Mouse (Mus musculus): ENCODE results near the gene Mia. TPM values are rescaled to one million over a fixed set of nuclear protein-coding genes. Genes with fewer than 3 reads are reported as not detected.

Gene Mia
- total and polyA plus RNA-seq, 3 experiments: 0.44 to 2.0 (median 1.1) TPM

DNA sequence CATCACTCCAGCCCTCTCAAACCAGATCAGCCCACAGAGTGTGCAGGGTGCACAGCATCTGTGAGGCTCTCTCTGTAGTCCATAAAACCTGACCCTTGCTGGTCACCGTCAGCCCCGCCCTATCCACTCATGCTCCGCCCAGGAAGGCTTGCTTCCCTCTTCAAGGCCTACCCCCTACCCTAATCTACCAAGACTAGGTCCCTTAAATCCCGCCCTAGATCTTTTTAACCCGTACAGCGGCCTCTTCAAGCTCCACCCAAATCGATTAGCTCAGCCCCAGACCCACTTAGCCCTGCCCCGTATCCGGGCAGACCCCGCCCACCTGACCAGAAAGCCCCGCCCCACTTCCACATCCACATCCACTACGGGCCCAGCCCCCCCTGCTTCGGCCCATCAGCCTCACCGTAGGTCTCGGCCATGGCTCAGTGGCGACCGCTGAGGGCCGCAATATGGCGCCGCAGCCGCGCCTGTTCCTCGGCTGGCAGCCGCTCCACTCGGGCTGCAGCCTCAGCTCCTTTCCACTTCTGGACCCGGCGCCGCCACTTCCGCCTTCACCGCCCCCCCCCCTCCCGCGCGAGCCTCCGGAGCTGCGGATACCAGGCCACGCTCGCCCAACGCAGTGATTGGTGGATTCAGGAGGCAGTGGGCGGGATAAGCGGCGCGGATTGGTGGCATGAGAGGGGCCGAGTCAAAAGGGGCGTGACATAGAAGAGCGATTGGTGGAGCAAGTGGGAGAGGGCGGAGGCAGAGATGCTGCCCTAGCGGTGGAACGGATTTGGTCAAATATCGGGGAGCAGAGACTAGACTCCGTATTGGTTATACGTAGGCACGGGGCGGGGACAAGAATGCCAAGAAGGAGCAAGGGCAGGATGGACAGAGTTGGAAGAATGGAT lies 2.4 kb downstream of the Mia start, which contains the start of gene Rab4b (continued):
- TF ChIP-seq ELF1 (IDR thresholded peaks at IDR 0.05; ENCODE audit: low read depth, low read length) (peak; percentile 96), MYC (IDR thresholded peaks at IDR 0.05; ENCODE audit: low read depth, low read length) (no peak), ZNF384 (IDR thresholded peaks at IDR 0.05; ENCODE audit: low read depth, low read length) (no peak), ZC3H11A (IDR thresholded peaks at IDR 0.05; ENCODE audit: low read depth, low read length) (no peak), MAX (IDR thresholded peaks at IDR 0.05; ENCODE audit: low read length) (0 out of 2 replicates have a peak, but pooled peaks have one; percentile 5), HCFC1 (IDR thresholded peaks at IDR 0.05; ENCODE audit: low read depth, low read length) (no peak; the same call in 1 of the 2 replicates), UBTF (IDR thresholded peaks at IDR 0.05; ENCODE audit: low read depth, low read length) (no peak), MAZ (IDR thresholded peaks at IDR 0.05; ENCODE audit: low read depth, low read length) (peak; percentile 76), NELFE (IDR thresholded peaks at IDR 0.05; ENCODE audit: low read depth, low read length) (no peak; the same call in 1 of the 2 replicates), MXI1 (IDR thresholded peaks at IDR 0.05; ENCODE audit: low read depth, low read length) (peak; percentile 38; the same call in 1 of the 2 replicates), MAFK (IDR thresholded peaks at IDR 0.05; ENCODE audit: insufficient replicate concordance, low read length) (no peak), NRF1 (IDR thresholded peaks at IDR 0.05; ENCODE audit: low read depth, low read length) (no peak; the same call in 1 of the 2 replicates)

DNA sequence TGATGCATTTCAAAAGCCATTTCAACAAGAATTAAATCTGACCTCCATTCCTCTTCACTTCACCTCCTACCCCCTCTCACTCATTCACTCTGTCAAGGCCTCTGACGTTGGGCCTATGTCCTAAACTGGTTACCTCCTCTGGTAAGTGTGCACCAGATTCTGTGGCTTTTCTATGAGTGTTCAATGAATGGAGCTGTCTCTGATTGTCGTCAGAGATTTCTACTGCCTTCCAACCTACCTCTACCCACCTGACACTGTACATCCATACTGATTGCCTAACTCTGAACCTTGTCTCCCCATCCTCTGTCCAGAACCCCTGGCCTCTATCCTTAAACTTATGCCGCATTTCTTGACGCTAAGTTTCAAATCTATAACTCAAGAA lies 3.0 kb downstream of the Mia start:
- dilution Hi-C loops (cut with MboI; ENCODE audit: extremely low pct_ligation_motif_present, extremely low pct_unique_long_range_greater_than_20kb, low sequenced_read_pairs) (no loop called here), in situ Hi-C loops (cut with MboI; ENCODE audit: low pct_ligation_motif_present, low pct_unique_long_range_greater_than_20kb, low sequenced_read_pairs) (no loop called here)
- Histone ChIP-seq H3K27me3 (replicated peaks) (no peaks in the 10 kb centered on the region), H3K27ac (ENCODE audit: insufficient read depth, low read depth) (peak overlapping the region; percentile 78), H3K9me3 (replicated peaks; ENCODE audit: low read length) (no peaks in the 10 kb centered on the region), H3K36me3 (replicated peaks in 1 of 2; ENCODE audit: control insufficient read depth in 1 of 2, insufficient read depth in 1 of 2, low read length in 1 of 2) (peaks cover 29 to 47% of the 10 kb centered on the region in 2 experiments), H3K9ac (ENCODE audit: insufficient read depth, low read depth) (peak overlapping the region; percentile 94), H3K4me2 (ENCODE audit: insufficient read depth, low read depth, poor library complexity, severe bottlenecking) (peak overlapping the region; percentile 97), H3K79me2 (replicated peaks; ENCODE audit: control insufficient read depth, extremely low read depth, insufficient read depth, poor library complexity, severe bottlenecking) (peaks cover 7% of the 10 kb centered on the region), H3K4me1 (ENCODE audit: control insufficient read depth in 1 of 2, insufficient read depth in 2 of 2) (peaks cover 3 to 56% of the 10 kb centered on the region in 2 experiments; a peak in 3 of 4 replicates), H3K4me3 (replicated peaks in 1 of 3; ENCODE audit: low read depth in 2 of 3, low read length in 2 of 3, poor library complexity in 1 of 3) (peak overlapping the region; percentile 67 to 68 (median 67))
- DNase-seq (ENCODE audit: extremely low read depth): no peak
- TF ChIP-seq BHLHE40 (IDR thresholded peaks at IDR 0.05; ENCODE audit: low read depth, low read length) (no peak), IRF4 (IDR thresholded peaks at IDR 0.05; ENCODE audit: low read depth, low read length) (no peak)

DNA sequence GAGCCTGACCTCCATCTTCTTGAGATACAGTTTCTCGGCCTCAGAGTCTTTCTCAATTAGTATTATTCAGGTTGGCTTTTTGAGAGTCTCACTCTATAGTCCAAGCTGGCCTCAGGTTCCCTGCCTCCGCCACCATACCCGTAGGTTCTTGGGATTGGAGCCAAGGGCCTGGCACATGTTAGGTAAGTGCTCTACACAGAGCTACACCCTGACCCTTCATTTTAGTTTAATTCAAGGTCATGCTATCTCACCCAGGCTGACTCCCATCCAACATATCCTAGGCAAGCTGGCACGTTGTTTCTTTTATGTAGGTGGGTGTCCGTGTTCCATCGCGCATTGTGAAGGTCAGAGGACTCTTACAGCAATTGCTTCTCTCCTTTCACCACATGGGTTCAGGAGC lies 6.1 kb downstream of the Mia start:
- peaks cover 51 to 61% of the 10 kb centered on the region in 2 experiments for H3K36me3 ChIP-seq (replicated peaks in 1 of 2; ENCODE audit: control insufficient read depth in 1 of 2, insufficient read depth in 1 of 2, low read length in 1 of 2)
- no peaks in the 10 kb centered on the region for H3K27me3 ChIP-seq (replicated peaks)
- TF ChIP-seq BHLHE40 (IDR thresholded peaks at IDR 0.05; ENCODE audit: low read depth, low read length): no peak
- no peak for TF ChIP-seq NELFE (IDR thresholded peaks at IDR 0.05; ENCODE audit: low read depth, low read length)
- no peak for TF ChIP-seq MXI1 (IDR thresholded peaks at IDR 0.05; ENCODE audit: low read depth, low read length)
- TF ChIP-seq KAT2A (IDR thresholded peaks at IDR 0.05; ENCODE audit: insufficient replicate concordance, low read length): no peak
- TF ChIP-seq ZC3H11A (IDR thresholded peaks at IDR 0.05; ENCODE audit: low read depth, low read length): no peak
- no peak for TF ChIP-seq TBP (conservative IDR thresholded peaks at IDR 0.05; ENCODE audit: low read depth, low read length)
- no peak for TF ChIP-seq ZNF384 (IDR thresholded peaks at IDR 0.05; ENCODE audit: low read depth, low read length)
- TF ChIP-seq PAX5 (IDR thresholded peaks at IDR 0.05; ENCODE audit: low read length): no peak
- TF ChIP-seq TCF12 (IDR thresholded peaks at IDR 0.05; ENCODE audit: low read depth, low read length): no peak
- TF ChIP-seq CHD1 (IDR thresholded peaks at IDR 0.05; ENCODE audit: low read depth, low read length): no peak
- TF ChIP-seq RCOR1 (conservative IDR thresholded peaks at IDR 0.05; ENCODE audit: low read depth, low read length): no peak
- TF ChIP-seq ZMIZ1 (IDR thresholded peaks at IDR 0.05; ENCODE audit: low read depth, low read length): no peak
- TF ChIP-seq POLR2AphosphoS2 (IDR thresholded peaks at IDR 0.05; ENCODE audit: low read depth, low read length): no peak
- TF ChIP-seq IRF4 (IDR thresholded peaks at IDR 0.05; ENCODE audit: low read depth, low read length): no peak
- TF ChIP-seq MYC (IDR thresholded peaks at IDR 0.05; ENCODE audit: low read depth, low read length): no peak
- TF ChIP-seq E2F4 (IDR thresholded peaks at IDR 0.05; ENCODE audit: insufficient replicate concordance, low read depth, low read length): no peak
- no peak for TF ChIP-seq NRF1 (IDR thresholded peaks at IDR 0.05; ENCODE audit: low read depth, low read length)
- H3K4me3 ChIP-seq (replicated peaks in 1 of 3; ENCODE audit: low read depth in 2 of 3, low read length in 2 of 3, poor library complexity in 1 of 3): no peak overlapping the region
- peaks cover 0 to 64% of the 10 kb centered on the region in 2 experiments; a peak in 2 of 4 replicates for H3K4me1 ChIP-seq (ENCODE audit: control insufficient read depth in 1 of 2, insufficient read depth in 2 of 2)
- no peaks in the 10 kb centered on the region for H3K9me3 ChIP-seq (replicated peaks; ENCODE audit: low read length)
- H3K4me2 ChIP-seq (ENCODE audit: insufficient read depth, low read depth, poor library complexity, severe bottlenecking): no peak overlapping the region
- peaks cover 7% of the 10 kb centered on the region for H3K79me2 ChIP-seq (replicated peaks; ENCODE audit: control insufficient read depth, extremely low read depth, insufficient read depth, poor library complexity, severe bottlenecking)
- no peak overlapping the region for H3K9ac ChIP-seq (ENCODE audit: insufficient read depth, low read depth)
- DNase-seq (ENCODE audit: extremely low read depth): no peak
- dilution Hi-C loops (cut with MboI; ENCODE audit: extremely low pct_ligation_motif_present, extremely low pct_unique_long_range_greater_than_20kb, low sequenced_read_pairs) (no loop called here), in situ Hi-C loops (cut with MboI; ENCODE audit: low pct_ligation_motif_present, low pct_unique_long_range_greater_than_20kb, low sequenced_read_pairs) (no loop called here)
- no peak overlapping the region for H3K27ac ChIP-seq (ENCODE audit: insufficient read depth, low read depth)
